Mouse (Mus musculus) liver, embryonic 11.5 days (tissue): ENCODE measurements around the gene Sumo2. TPM values are rescaled to one million over a fixed set of nuclear protein-coding genes. Genes with fewer than 3 reads are reported as not detected.

ENCODE experiments used
- ATAC-seq: fragments of 200-750 bp; cut with Nextera tagmentation; replicated peaks from 2 replicates; pipeline ENCODE4 v1.8.0; 2017; ENCODE audit warnings: moderate number of reproducible peaks, mild to moderate bottlenecking, moderate TSS enrichment, moderate library complexity; ENCODE audit not compliant: low FRiP score
- DNase-seq: peaks from one replicate; pipeline ENCODE4 v3.0.0-alpha.2; 2017; ENCODE audit warnings: low spot score
- H3K27ac ChIP-seq: fragments of 300-500 bp; sonication (generic); 2 replicates; pipeline ENCODE4 v1.5.1; 2014; ENCODE audit warnings: mild to moderate bottlenecking, low read depth, low read length, control low read depth
- H3K27me3 ChIP-seq: fragments of 300-500 bp; sonication (generic); replicated peaks from 2 replicates; pipeline ENCODE4 v1.6.1; 2014; ENCODE audit warnings: low read length, mixed read lengths; ENCODE audit not compliant: control insufficient read depth, insufficient read depth
- H3K36me3 ChIP-seq: fragments of 300-500 bp; sonication (generic); 2 replicates; pipeline ENCODE4 v1.6.1; 2014; ENCODE audit warnings: mild to moderate bottlenecking, low read length, moderate library complexity, mixed read lengths; ENCODE audit not compliant: control insufficient read depth, insufficient read depth
- H3K4me1 ChIP-seq: fragments of 300-500 bp; sonication (generic); replicated peaks from 2 replicates; pipeline ENCODE4 v1.6.1; 2014; ENCODE audit warnings: low read length, mixed read lengths; ENCODE audit not compliant: control insufficient read depth, insufficient read depth
- H3K4me2 ChIP-seq: fragments of 300-500 bp; sonication (generic); 2 replicates; pipeline ENCODE4 v1.6.1; 2014; ENCODE audit warnings: mild to moderate bottlenecking, control low read depth, moderate library complexity
- H3K4me3 ChIP-seq: fragments of 300-500 bp; sonication (generic); 2 replicates; pipeline ENCODE4 v1.5.1; 2014; ENCODE audit warnings: low read depth, low read length, control low read depth
- H3K9ac ChIP-seq: fragments of 300-500 bp; sonication (generic); 2 replicates; pipeline ENCODE4 v1.6.1; 2014; ENCODE audit warnings: low read depth, low read length, control low read depth
- H3K9me3 ChIP-seq: fragments of 300-500 bp; sonication (generic); 2 replicates; pipeline ENCODE4 v1.6.1; 2016; ENCODE audit warnings: low read length, inconsistent platforms, mixed read lengths; ENCODE audit not compliant: control insufficient read depth
- WGBS: fragments of 180-500 bp; shearing (Covaris S2); extraction: QIAGEN DNeasy Blood & Tissue Kit; methylation state at CpG from one replicate; pipeline ENCODE4 v1.1.7; 2014; 5-methylcytosine and 5-hydroxymethylcytosine counted together
- polyA plus RNA-seq: library from polyadenylated mRNA; unstranded; fragments of >200 nt; fragmentation: Nextera tagmentation; extraction: Ambion mirVana; gene quantifications from 2 replicates; pipeline ENCODE4 v1.2.1, GENCODE M21; 2014

The Sumo2 gene
- polyA plus RNA-seq, 1 experiment from 2014 or later: 874 TPM

- Histone ChIP-seq H3K27ac (no peak overlapping the region), H3K4me3 (no peak overlapping the region), H3K36me3 (peaks cover 38% of the 10 kb centered on the region), H3K4me2 (no peak overlapping the region), H3K27me3 (no peaks in the 10 kb centered on the region), H3K9ac (no peak overlapping the region), H3K9me3 (no peaks in the 10 kb centered on the region), H3K4me1 (peaks cover 4% of the 10 kb centered on the region; the same call in 1 of the 2 replicates)
- 66% methylated on average over 2 of the region's 2 CpGs for WGBS
- no peak for ATAC-seq
- no peak for DNase-seq
Observed at GRCm38 (mm10) chr11:115522703-115523102, 13.4 kb downstream of the Sumo2 start.

DNA sequence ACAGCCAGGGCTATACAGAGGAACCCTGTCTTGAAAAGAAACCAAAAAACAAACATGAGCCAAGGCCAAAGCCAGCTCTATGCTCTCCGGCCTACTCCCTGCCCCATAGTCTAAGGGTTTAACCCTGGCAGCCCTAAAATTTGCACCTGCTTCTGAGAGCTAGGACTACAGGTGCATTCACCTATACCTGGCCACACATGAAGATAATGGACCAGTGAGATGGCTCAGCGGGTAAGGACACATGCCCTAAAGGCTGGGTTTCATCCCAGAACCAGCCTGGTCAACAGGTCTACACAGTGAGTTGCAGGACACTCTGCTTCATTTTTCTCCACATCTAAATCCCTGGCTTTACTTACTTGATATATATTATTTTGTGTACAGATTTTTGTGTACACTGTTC is 13.8 kb downstream of the Sumo2 start:
- Histone ChIP-seq H3K27me3 (no peaks in the 10 kb centered on the region), H3K4me2 (no peak overlapping the region), H3K4me3 (no peak overlapping the region), H3K4me1 (peaks cover 4% of the 10 kb centered on the region; the same call in 1 of the 2 replicates), H3K27ac (no peak overlapping the region), H3K36me3 (peaks cover 34% of the 10 kb centered on the region), H3K9ac (no peak overlapping the region), H3K9me3 (no peaks in the 10 kb centered on the region)
- ATAC-seq (no peak), DNase-seq (no peak)
- WGBS: 91% methylated on average over 2 of the region's 2 CpGs

DNA sequence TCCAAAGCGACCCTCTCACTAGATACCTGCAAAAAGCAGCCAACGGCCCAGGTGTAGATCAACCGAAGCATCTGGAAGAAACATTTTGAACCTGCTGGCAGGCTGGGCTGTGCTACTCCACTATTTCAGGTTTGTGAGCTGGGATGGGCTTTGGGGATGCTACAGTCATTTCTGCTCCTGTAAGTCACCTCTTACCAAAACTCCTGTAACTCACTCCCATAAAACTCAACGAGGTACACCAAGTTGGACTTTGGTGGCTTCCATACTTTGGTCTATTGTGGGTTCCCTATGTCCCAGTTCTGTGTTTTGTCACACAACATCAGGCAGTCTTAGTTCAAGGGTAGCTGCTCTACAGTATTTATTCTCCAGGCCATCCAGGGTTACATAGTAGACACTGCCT is 15.0 kb downstream of the Sumo2 start:
- no peak overlapping the region for H3K27ac ChIP-seq
- peaks cover 4% of the 10 kb centered on the region; the same call in 1 of the 2 replicates for H3K4me1 ChIP-seq
- H3K4me2 ChIP-seq: no peak overlapping the region
- no peak overlapping the region for H3K9ac ChIP-seq
- H3K36me3 ChIP-seq: peaks cover 23% of the 10 kb centered on the region
- ATAC-seq (no peak), DNase-seq (no peak)
- 76% methylated on average over 4 of the region's 4 CpGs for WGBS
- H3K9me3 ChIP-seq: no peaks in the 10 kb centered on the region
- no peaks in the 10 kb centered on the region for H3K27me3 ChIP-seq
- no peak overlapping the region for H3K4me3 ChIP-seq

- H3K27ac ChIP-seq: no peak overlapping the region
Observed at GRCm38 (mm10) chr11:115520218-115520617, 15.9 kb downstream of the Sumo2 start.

GRCm38 (mm10) chr11:115519581-115519980 is 16.5 kb downstream of the Sumo2 start:
- no peak for DNase-seq
- Histone ChIP-seq H3K27me3 (no peaks in the 10 kb centered on the region), H3K36me3 (peaks cover 14% of the 10 kb centered on the region; the same call in 1 of the 2 replicates), H3K4me2 (no peak overlapping the region), H3K9ac (no peak overlapping the region), H3K4me1 (peaks cover 9% of the 10 kb centered on the region), H3K27ac (no peak overlapping the region), H3K9me3 (no peaks in the 10 kb centered on the region), H3K4me3 (no peak overlapping the region)
- WGBS: 80% methylated on average over 3 of the region's 3 CpGs
- ATAC-seq: no peak

More at GRCm38 (mm10) chr11:115520218-115520617, 15.9 kb downstream of the Sumo2 start:
- Histone ChIP-seq H3K9ac (no peak overlapping the region), H3K36me3 (peaks cover 17% of the 10 kb centered on the region; the same call in 1 of the 2 replicates), H3K4me3 (no peak overlapping the region), H3K27me3 (no peaks in the 10 kb centered on the region), H3K9me3 (no peaks in the 10 kb centered on the region), H3K4me2 (no peak overlapping the region), H3K4me1 (peaks cover 4% of the 10 kb centered on the region; the same call in 1 of the 2 replicates)
- 86% methylated on average over 2 of the region's 2 CpGs for WGBS
- ATAC-seq (no peak), DNase-seq (no peak)

DNA sequence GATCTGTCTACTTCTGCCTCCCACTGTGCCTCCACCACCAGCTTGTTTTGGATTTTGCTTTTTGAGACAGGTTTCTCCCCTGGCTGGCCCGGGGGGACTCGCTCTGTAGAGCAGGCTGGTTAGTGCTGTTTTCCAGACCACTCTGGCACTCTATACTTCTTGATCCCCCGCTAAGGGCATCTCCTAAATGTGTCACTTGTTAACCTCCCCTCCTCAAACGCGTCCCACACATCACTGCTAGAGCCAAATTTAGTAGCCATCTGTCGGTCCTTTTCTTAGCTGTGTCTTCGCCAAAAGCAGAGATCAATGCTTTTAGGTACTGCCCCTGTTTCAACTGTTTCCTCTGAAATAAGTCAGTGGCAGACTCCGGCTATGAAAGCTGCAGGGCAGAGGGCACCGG is 17.4 kb downstream of the Sumo2 start:
- Histone ChIP-seq H3K27ac (no peak overlapping the region), H3K4me3 (no peak overlapping the region), H3K9me3 (no peaks in the 10 kb centered on the region), H3K36me3 (peaks cover 9% of the 10 kb centered on the region; the same call in 1 of the 2 replicates), H3K27me3 (no peaks in the 10 kb centered on the region), H3K4me2 (no peak overlapping the region), H3K4me1 (peaks cover 9% of the 10 kb centered on the region), H3K9ac (no peak overlapping the region)
- ATAC-seq (no peak), DNase-seq (no peak)
- WGBS: 67% methylated on average over 9 of the region's 9 CpGs

- WGBS: 82% methylated on average over 5 of the region's 5 CpGs
- Histone ChIP-seq H3K4me2 (no peak overlapping the region), H3K36me3 (no peaks in the 10 kb centered on the region)
Observed at GRCm38 (mm10) chr11:115516942-115517341, 19.1 kb downstream of the Sumo2 start.

GRCm38 (mm10) chr11:115515021-115515420 is 21.1 kb downstream of the Sumo2 start:
- 78% methylated on average over 6 of the region's 6 CpGs for WGBS
- no peak overlapping the region for H3K4me3 ChIP-seq
- H3K4me2 ChIP-seq: peak overlapping the region; percentile 34; the same call in 1 of the 2 replicates
- peak overlapping the region; percentile 20; the same call in 1 of the 2 replicates for H3K9ac ChIP-seq
- no peaks in the 10 kb centered on the region for H3K27me3 ChIP-seq
- ATAC-seq (no peak), DNase-seq (no peak)
- no peak overlapping the region for H3K27ac ChIP-seq
- no peaks in the 10 kb centered on the region for H3K9me3 ChIP-seq
- peaks cover 39% of the 10 kb centered on the region for H3K4me1 ChIP-seq
- H3K36me3 ChIP-seq: 0 out of 2 replicates have a peak, but pooled peaks cover 2% of the 10 kb centered on the region

More at GRCm38 (mm10) chr11:115516942-115517341, 19.1 kb downstream of the Sumo2 start:
- no peak for ATAC-seq
- Histone ChIP-seq H3K27ac (no peak overlapping the region), H3K9ac (no peak overlapping the region), H3K9me3 (no peaks in the 10 kb centered on the region), H3K27me3 (no peaks in the 10 kb centered on the region), H3K4me3 (no peak overlapping the region), H3K4me1 (peaks cover 19% of the 10 kb centered on the region)
- no peak for DNase-seq

GRCm38 (mm10) chr11:115514238-115514663 is 21.8 kb downstream of the Sumo2 start, which contains the start of gene Jpt1:
Jpt1 (minus strand) TSS chr11:115514387.
- H3K27me3 ChIP-seq: no peaks in the 10 kb centered on the region
- under 1% methylated on average over 24 of the region's 24 CpGs for WGBS
- peaks cover 45% of the 10 kb centered on the region for H3K4me1 ChIP-seq

More at GRCm38 (mm10) chr11:115514238-115514663, 21.8 kb downstream of the Sumo2 start, which contains the start of gene Jpt1:
- peak within 1 kb of the TSS; percentile 87 for H3K4me2 ChIP-seq
- DNase-seq (peak; percentile 95), ATAC-seq (peak; percentile 91)
- 0 out of 2 replicates have a peak, but pooled peaks cover 2% of the 10 kb centered on the region for H3K36me3 ChIP-seq
- no peaks in the 10 kb centered on the region for H3K9me3 ChIP-seq
- peak within 1 kb of the TSS; percentile 99 for H3K9ac ChIP-seq
- peak within 1 kb of the TSS; percentile 91 for H3K27ac ChIP-seq
- peak within 1 kb of the TSS; percentile 99 for H3K4me3 ChIP-seq
